In the genomic region with DNA sequence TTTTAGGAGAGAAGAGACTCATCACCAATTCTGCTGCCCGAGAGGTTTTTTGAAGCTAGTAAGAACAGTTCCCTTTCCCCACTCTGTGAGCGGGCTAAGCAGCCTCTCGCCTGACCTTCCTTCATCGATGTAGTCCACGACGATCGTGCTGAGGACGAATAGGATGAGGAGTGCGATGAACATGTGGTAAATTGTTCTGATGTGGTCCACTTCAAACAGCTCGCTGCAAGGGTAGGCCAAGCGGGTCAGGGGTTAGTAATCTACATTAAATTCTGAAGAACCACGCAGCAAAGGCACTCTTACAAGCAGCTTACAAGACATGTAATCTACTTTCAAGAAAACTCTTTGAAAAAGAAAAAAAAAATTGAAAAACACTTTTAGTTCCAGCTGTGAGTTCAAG, we compare ENCODE assay signal across 30 mouse cellular contexts. TPM values are rescaled to one million over a fixed set of nuclear protein-coding genes. Genes with fewer than 3 reads are reported as not detected.
"Had no signal": no experiment of that assay in that cellular context is flagged by ENCODE, and none has a peak within 500 bp of the region (broad histone marks: within the 10 kb centered on the region; RNA-seq: fewer than 3 reads in every experiment).

No protein-coding gene starts in this region.

- H3K4me2 ChIP-seq: embryonic facial prominence, embryonic 12.5 days; embryonic facial prominence, embryonic 13.5 days; embryonic facial prominence, embryonic 15.5 days; forebrain, embryonic 12.5 days; forebrain, embryonic 13.5 days; forebrain, embryonic 15.5 days had no signal

- H3K4me1 ChIP-seq: embryonic facial prominence, embryonic 10.5 days; embryonic facial prominence, embryonic 12.5 days; embryonic facial prominence, embryonic 13.5 days; embryonic facial prominence, embryonic 15.5 days; forebrain, embryonic 10.5 days; forebrain, embryonic 12.5 days had no signal

- H3K9ac ChIP-seq: embryonic facial prominence, embryonic 12.5 days; embryonic facial prominence, embryonic 13.5 days; embryonic facial prominence, embryonic 15.5 days; forebrain, embryonic 12.5 days; forebrain, embryonic 13.5 days; forebrain, embryonic 15.5 days; forebrain, postnatal 0 days had no signal

- H3K27me3 ChIP-seq: embryonic facial prominence, embryonic 12.5 days; embryonic facial prominence, embryonic 13.5 days; embryonic facial prominence, embryonic 15.5 days; forebrain, embryonic 12.5 days; forebrain, embryonic 13.5 days; forebrain, embryonic 15.5 days had no signal

- ATAC-seq: forebrain, embryonic 13.5 days; forebrain, embryonic 14.5 days; forebrain, embryonic 15.5 days; forebrain, embryonic 16.5 days; forebrain, postnatal 0 days had no signal

- DNase-seq: cerebellum, adult 18-20 months; cerebellum, adult 2 months; cerebellum, adult 8-10 months; cerebellum, adult 9-10 months; cerebellum, adult 9-11 months; cerebellum, postnatal 10 days; cerebellum, postnatal 14 days; cerebellum, postnatal 25 days; cerebellum, postnatal 36 days; embryo, embryonic 11 days; forebrain, postnatal 0 days; gastrocnemius, adult 2 months; gastrocnemius, postnatal 10 days; gastrocnemius, postnatal 14 days; gastrocnemius, postnatal 25 days; gastrocnemius, postnatal 36 days had no signal

- H3K9me3 ChIP-seq: embryonic facial prominence, embryonic 10.5 days; embryonic facial prominence, embryonic 12.5 days; embryonic facial prominence, embryonic 13.5 days; embryonic facial prominence, embryonic 15.5 days; forebrain, embryonic 10.5 days; forebrain, embryonic 12.5 days; forebrain, embryonic 13.5 days; forebrain, embryonic 15.5 days had no signal

- H3K4me3 ChIP-seq: embryonic facial prominence, embryonic 10.5 days; embryonic facial prominence, embryonic 12.5 days; embryonic facial prominence, embryonic 13.5 days; embryonic facial prominence, embryonic 15.5 days; erythroblast, embryonic 14.5 days; forebrain, embryonic 10.5 days; forebrain, embryonic 12.5 days; forebrain, embryonic 13.5 days; forebrain, embryonic 15.5 days; gastrocnemius, adult 2 months had no signal

- H3K27ac ChIP-seq: embryonic facial prominence, embryonic 10.5 days; embryonic facial prominence, embryonic 12.5 days; embryonic facial prominence, embryonic 13.5 days; embryonic facial prominence, embryonic 15.5 days; forebrain, embryonic 10.5 days; forebrain, embryonic 12.5 days; forebrain, embryonic 13.5 days; forebrain, embryonic 15.5 days; gastrocnemius, adult 2 months had no signal

RNA-seq across cellular contexts. Expression of gene Axdnd1, which starts 21.3 kb away (rescaled TPM):
- total RNA-seq: gastrocnemius, adult 18-20 months; gastrocnemius, adult 2 months; gastrocnemius, adult 8-10 months; gastrocnemius, postnatal 14 days; gastrocnemius, postnatal 25 days; heart, adult 18-20 months had no signal
- polyA plus RNA-seq: embryonic facial prominence, embryonic 15.5 days; erythroblast, embryonic 14.5 days; forebrain, embryonic 16.5 days had no signal
